Mouse (Mus musculus) frontal cortex, postnatal 25 days (tissue): ENCODE data around the gene Fgfr2.

Experiments used
- DNase-seq, 2 experiments: peaks; one replicate each; pipeline ENCODE4 v3.0.0; 2022; ENCODE audit warnings: low spot score in 2 of 2

Gene Fgfr2

DNA sequence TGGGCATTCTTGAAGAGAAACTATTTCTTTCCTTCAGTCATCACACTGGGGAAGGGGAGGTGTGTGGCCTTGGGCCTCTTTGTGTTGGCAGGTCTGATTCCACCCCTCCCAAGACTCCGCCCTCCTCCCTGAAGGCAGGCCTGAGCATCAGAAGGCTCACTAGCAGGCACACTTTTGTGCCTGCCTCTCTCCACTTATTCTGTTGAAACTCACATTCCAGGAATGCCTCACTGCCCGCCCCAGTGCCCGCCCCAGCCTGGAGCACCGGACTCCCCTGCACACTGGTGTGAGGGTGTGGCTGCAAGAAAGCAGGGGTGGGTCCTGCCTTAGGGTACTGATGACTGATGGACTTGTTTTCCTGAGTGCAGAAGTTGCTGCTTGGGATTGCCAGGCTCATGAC, 2140.8 kb downstream of the Fgfr2 start:
- no peak for DNase-seq

DNA sequence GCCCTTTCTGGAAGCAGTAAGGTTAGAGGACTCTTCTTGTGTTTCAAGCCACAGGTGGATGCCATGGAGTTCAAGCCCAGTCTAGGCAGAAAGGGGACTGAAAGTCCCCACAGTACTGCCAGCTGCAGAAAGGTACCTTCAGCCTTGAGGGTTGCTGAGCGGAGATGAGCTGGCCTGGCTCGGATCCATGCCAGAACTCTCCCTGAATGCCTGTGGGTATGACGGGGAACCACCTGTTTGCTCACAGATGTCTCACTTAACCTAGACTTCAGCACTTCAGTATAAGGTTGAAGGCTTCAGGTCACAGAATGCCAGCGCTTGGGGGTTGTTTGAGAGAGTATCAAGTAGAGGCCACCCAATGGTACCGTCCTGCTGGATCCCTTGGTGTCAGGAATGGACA, 2143.0 kb downstream of the Fgfr2 start:
- no peak for DNase-seq

- no peak for DNase-seq
Measured at GRCm38 (mm10) chr7:130978545-130978944, 2144.6 kb downstream of the Fgfr2 start.

GRCm38 (mm10) chr7:130977794-130978521, 2145.2 kb downstream of the Fgfr2 start:
- DNase-seq: peak in 1 of 2 experiments; percentile 35

- no peak for DNase-seq
Measured at GRCm38 (mm10) chr7:130976305-130976935, 2146.7 kb downstream of the Fgfr2 start.

- no peak for DNase-seq
Measured at GRCm38 (mm10) chr7:130972767-130973166, 2150.4 kb downstream of the Fgfr2 start.

GRCm38 (mm10) chr7:130969507-130969906, 2153.6 kb downstream of the Fgfr2 start:
- DNase-seq: no peak

DNA sequence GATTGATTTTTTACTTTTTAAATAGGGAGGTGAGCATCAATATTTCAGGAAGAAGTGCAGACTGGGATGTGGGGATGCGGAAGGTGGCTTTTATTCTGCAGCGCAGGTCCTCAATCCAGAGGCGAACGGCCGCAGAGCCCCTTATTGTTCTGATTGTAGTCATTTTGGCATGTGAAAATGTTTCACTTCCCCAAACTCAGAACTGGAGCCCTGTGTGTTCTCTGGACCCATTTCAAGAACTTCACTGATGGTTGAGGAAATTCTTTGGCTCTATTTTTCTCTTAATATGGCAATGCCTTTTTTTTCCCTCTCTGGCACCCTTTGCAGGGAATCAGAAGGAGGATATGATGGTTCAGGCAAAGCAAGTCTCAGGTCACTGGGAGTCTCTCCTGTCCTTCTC, 2154.1 kb downstream of the Fgfr2 start:
- no peak for DNase-seq

DNA sequence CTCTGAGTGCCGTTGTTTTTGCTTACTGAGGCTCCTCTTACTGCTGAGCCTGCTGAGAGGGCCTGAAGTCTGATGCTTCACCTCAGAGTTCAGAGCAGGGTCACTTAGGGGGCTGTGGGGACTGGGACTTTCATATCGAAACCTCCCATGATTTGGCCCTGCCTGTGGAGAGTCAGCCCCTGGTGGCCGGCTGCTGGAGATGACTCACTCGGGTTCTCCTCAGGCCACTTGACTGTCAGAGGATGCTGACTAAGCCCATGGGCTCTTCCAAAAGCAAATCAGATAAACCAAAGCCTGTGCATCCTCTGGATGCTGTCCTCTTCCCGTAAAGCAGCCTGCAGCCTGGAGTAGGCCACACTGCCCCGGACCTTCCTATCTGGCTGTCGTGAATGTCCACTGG, 2154.6 kb downstream of the Fgfr2 start:
- DNase-seq: no peak

- no peak for DNase-seq
Measured at GRCm38 (mm10) chr7:130967901-130968300, 2155.2 kb downstream of the Fgfr2 start.

GRCm38 (mm10) chr7:130966876-130967275, 2156.3 kb downstream of the Fgfr2 start:
- DNase-seq: no peak

- no peak for DNase-seq
Measured at GRCm38 (mm10) chr7:130966451-130966850, 2156.7 kb downstream of the Fgfr2 start.

- no peak for DNase-seq
Measured at GRCm38 (mm10) chr7:130965909-130966365, 2157.2 kb downstream of the Fgfr2 start.

- no peak for DNase-seq
Measured at GRCm38 (mm10) chr7:130965396-130965795, 2157.8 kb downstream of the Fgfr2 start.

GRCm38 (mm10) chr7:130964686-130965085, 2158.5 kb downstream of the Fgfr2 start:
- no peak for DNase-seq

DNA sequence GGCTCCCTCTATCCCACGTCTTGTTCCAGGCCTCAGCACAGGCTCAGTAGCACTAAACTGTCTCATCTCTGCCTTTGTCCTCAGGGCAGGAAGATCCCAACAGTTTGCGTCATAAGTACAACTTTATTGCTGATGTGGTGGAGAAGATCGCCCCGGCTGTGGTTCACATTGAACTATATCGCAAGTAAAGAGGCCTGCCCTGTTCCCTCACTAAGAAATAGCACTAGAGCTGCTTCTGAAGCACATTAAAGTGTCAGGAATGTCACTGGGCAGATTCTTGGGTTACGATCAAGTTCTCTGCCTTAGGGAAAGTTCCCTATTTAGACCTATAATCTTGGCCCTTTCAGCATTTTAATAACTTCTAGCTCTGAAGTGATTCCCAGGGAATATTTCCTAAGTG, 2161.7 kb downstream of the Fgfr2 start:
- no peak for DNase-seq

DNA sequence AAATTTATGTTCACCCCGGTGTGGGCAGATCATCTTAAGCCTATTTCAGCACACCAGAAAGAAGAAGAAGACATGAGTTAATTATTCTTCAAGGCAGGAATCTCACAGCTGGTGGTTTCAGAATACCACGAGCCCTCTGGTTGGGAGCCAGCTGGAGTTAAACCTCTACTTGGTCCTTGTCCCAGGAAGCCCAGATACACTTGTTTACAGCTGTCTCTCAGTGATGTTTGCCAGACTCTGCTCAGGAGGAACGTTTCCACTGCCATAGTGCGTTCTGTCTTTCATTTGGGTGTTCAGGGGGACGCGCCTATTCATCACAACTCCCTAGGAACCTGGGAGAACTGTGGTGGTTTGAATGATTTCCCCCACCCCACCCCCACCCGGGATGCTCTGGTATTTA, 2163.3 kb downstream of the Fgfr2 start:
- no peak for DNase-seq

GRCm38 (mm10) chr7:130958551-130958950, 2164.6 kb downstream of the Fgfr2 start:
- DNase-seq: no peak

GRCm38 (mm10) chr7:130954177-130954601, 2169.0 kb downstream of the Fgfr2 start:
- DNase-seq: no peak

- no peak for DNase-seq
Measured at GRCm38 (mm10) chr7:130953376-130953775, 2169.8 kb downstream of the Fgfr2 start.

DNA sequence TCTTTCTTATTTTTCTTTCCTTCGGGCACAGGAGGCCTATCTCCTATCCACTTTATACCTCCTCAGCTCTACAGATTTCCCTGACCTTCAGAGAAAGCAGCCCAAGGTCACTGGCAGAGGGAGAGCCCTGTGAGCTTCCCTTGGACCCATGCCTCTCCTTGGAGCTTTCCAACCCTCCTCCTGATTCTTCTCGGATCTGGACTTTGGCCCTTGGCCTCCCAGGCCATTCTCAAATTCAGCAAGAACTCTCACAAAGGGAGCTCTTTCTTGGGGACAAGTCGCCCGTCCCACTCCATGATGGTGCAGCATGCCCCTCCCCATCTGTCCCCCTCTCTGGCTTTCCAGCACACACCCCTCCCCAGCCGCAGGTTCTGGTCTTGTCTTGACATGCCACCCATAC, 2172.1 kb downstream of the Fgfr2 start:
- no peak for DNase-seq

DNA sequence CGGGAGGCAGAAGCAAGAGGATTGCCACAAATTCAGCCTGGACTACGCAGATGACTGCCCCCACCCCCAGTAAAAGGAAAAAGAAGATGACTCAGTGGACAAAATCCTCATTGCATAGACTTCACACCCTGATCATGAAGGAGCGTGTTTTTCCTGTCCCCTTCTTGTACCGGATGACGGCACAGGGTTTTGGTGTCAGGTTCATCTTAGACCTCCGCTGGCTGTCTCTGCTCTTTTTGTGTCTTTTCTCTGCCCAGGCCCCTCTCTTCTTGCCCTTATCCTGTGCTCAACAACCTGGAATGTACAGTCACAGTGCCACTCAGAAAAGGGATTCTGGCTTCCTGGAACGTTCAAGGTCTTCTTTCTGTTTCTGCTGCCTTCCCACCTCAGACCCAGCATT, 2172.7 kb downstream of the Fgfr2 start:
- DNase-seq: no peak

- no peak for DNase-seq
Measured at GRCm38 (mm10) chr7:130949331-130949751, 2173.8 kb downstream of the Fgfr2 start.
